Mouse (Mus musculus): Measurements from ENCODE around the gene Slc32a1.

Slc32a1 gene

GRCm38 (mm10) chr2:158612671-158613250 lies 2.2 kb downstream of the Slc32a1 start:
- no peak for DNase-seq (ENCODE audit: low spot score)

GRCm38 (mm10) chr2:158613541-158614417 lies 3.2 kb downstream of the Slc32a1 start:
- no peak for DNase-seq (ENCODE audit: low spot score)

GRCm38 (mm10) chr2:158614418-158614955 lies 3.9 kb downstream of the Slc32a1 start:
- DNase-seq (ENCODE audit: low spot score): no peak

- DNase-seq (ENCODE audit: low spot score): no peak
These were observed 4.7 kb downstream of the Slc32a1 start for GRCm38 (mm10) chr2:158615161-158615680.

GRCm38 (mm10) chr2:158615702-158616101 lies 5.1 kb downstream of the Slc32a1 start:
- DNase-seq (ENCODE audit: low spot score): no peak

GRCm38 (mm10) chr2:158616296-158616695 lies 5.7 kb downstream of the Slc32a1 start:
- no peak for DNase-seq (ENCODE audit: low spot score)

GRCm38 (mm10) chr2:158616790-158617189 lies 6.2 kb downstream of the Slc32a1 start:
- no peak for DNase-seq (ENCODE audit: low spot score)

- DNase-seq (ENCODE audit: low spot score): peak; percentile 98
These were observed 14.2 kb downstream of the Slc32a1 start, which contains the start of gene Actr5 for GRCm38 (mm10) chr2:158624718-158625222. TSS of gene Actr5 (plus strand) at chr2:158624888.

- no peak for DNase-seq (ENCODE audit: low spot score)
These were observed 14.7 kb downstream of the Slc32a1 start for GRCm38 (mm10) chr2:158625231-158625630.

- no peak for DNase-seq (ENCODE audit: low spot score)
These were observed 15.1 kb downstream of the Slc32a1 start for GRCm38 (mm10) chr2:158625697-158626096.

GRCm38 (mm10) chr2:158628858-158629257 lies 18.3 kb downstream of the Slc32a1 start:
- DNase-seq (ENCODE audit: low spot score): peak; percentile 32

- peak; percentile 69 for DNase-seq (ENCODE audit: low spot score)
These were observed 18.8 kb downstream of the Slc32a1 start for GRCm38 (mm10) chr2:158629414-158629813.

GRCm38 (mm10) chr2:158631873-158632272 lies 21.3 kb downstream of the Slc32a1 start:
- no peak for DNase-seq (ENCODE audit: low spot score)

GRCm38 (mm10) chr2:158641869-158642268 lies 31.3 kb downstream of the Slc32a1 start:
- peak; percentile 74 for DNase-seq (ENCODE audit: low spot score)

- no peak for DNase-seq (ENCODE audit: low spot score)
These were observed 32.0 kb downstream of the Slc32a1 start for GRCm38 (mm10) chr2:158642587-158642986.

GRCm38 (mm10) chr2:158643791-158644190 lies 33.2 kb downstream of the Slc32a1 start:
- no peak for DNase-seq (ENCODE audit: low spot score)

GRCm38 (mm10) chr2:158651159-158651908 lies 40.8 kb downstream of the Slc32a1 start:
- no peak for DNase-seq (ENCODE audit: low spot score)

GRCm38 (mm10) chr2:158652985-158653384 lies 42.4 kb downstream of the Slc32a1 start:
- DNase-seq (ENCODE audit: low spot score): peak; percentile 86

- no peak for DNase-seq (ENCODE audit: low spot score)
These were observed 44.1 kb downstream of the Slc32a1 start for GRCm38 (mm10) chr2:158654717-158655116.

- no peak for DNase-seq (ENCODE audit: low spot score)
These were observed 45.2 kb downstream of the Slc32a1 start for GRCm38 (mm10) chr2:158655806-158656205.

- DNase-seq (ENCODE audit: low spot score): no peak
These were observed 48.3 kb downstream of the Slc32a1 start for GRCm38 (mm10) chr2:158658822-158659221.

- DNase-seq (ENCODE audit: low spot score): no peak
These were observed 48.8 kb downstream of the Slc32a1 start for GRCm38 (mm10) chr2:158659346-158659745.

All from adipocyte (in vitro differentiated cells).